ENCODE assay signal across 9 mouse cellular contexts in the genomic region with DNA sequence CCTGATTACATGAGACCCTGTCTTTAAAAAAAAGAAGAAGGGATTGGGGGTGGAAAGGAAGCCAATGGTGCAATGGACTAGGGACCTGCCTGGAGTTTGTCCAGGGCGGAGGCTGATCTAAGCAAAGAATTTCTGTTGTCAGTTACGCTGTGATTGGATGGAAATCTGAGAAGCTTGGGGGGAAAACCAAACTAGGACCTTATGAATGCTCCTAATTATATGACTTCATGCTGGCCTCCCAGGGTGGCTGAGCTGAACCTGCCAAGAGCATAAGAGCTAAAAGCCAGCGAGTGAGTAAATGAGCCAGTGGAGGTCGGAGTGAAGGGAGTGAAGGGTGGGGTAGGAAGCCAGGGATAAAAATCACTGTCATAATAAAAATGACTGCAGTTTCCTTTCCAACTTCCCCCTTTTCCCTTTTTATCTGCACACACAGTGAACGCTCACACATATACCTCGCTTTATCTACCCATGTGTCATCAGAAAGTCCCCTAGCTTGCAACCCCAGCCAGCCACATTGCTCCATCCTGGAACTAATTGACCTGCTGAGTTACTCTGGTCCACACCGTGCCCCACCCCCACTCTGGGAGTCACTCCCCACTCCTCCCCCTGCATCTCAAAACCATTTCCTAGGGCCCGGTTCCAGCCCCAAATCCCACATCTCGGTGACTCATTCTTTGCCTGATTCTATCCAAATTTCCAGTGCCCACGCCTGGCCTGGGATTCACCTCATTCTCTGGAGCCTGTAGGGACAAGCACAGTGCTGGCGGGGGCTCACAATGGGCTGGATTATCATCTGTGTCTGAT. TPM values are rescaled to one million over a fixed set of nuclear protein-coding genes. Genes with fewer than 3 reads are reported as not detected.
DNase-seq lines count a peak whose midpoint lies in the region; ATAC-seq lines count a peak whose summit lies in the region.
"Had no signal": no experiment of that assay in that cellular context is flagged by ENCODE, and none has a peak within 500 bp of the region (broad histone marks: within the 10 kb centered on the region; RNA-seq: fewer than 3 reads in every experiment).

No protein-coding gene starts in this region.

- ATAC-seq in liver, embryonic 16.5 days (ENCODE audit: low read depth), result peak; percentile 37
- no peak for ATAC-seq in midbrain, embryonic 15.5 days (replicated peaks)
- ATAC-seq in midbrain, embryonic 16.5 days, result no peak

- H3K27me3 ChIP-seq in liver, embryonic 16.5 days (ENCODE audit: control insufficient read depth, insufficient read depth, low read depth, low read length), result no peaks in the 10 kb centered on the region; the same call in 1 of the 2 replicates
- H3K27me3 ChIP-seq in midbrain, embryonic 15.5 days (replicated peaks), result no peaks in the 10 kb centered on the region
- H3K27me3 ChIP-seq in midbrain, embryonic 16.5 days (ENCODE audit: control insufficient read depth, insufficient read depth, low read depth, low read length), result no peaks in the 10 kb centered on the region

- H3K9me3 ChIP-seq in liver, embryonic 16.5 days (replicated peaks; ENCODE audit: control insufficient read depth, low read length), result no peaks in the 10 kb centered on the region
- no peaks in the 10 kb centered on the region for H3K9me3 ChIP-seq in midbrain, embryonic 15.5 days
- no peaks in the 10 kb centered on the region for H3K9me3 ChIP-seq in midbrain, embryonic 16.5 days (replicated peaks; ENCODE audit: control insufficient read depth, low read length, poor library complexity, severe bottlenecking)

- no peak overlapping the region for H3K4me3 ChIP-seq in liver, embryonic 16.5 days (ENCODE audit: low read depth, low read length)
- no peak overlapping the region for H3K4me3 ChIP-seq in midbrain, embryonic 15.5 days
- H3K4me3 ChIP-seq in midbrain, embryonic 16.5 days (ENCODE audit: low read depth, low read length), result no peak overlapping the region

- no peaks in the 10 kb centered on the region for H3K4me1 ChIP-seq in liver, embryonic 16.5 days (ENCODE audit: control insufficient read depth, low read depth, low read length)
- H3K4me1 ChIP-seq in midbrain, embryonic 15.5 days, result peaks cover 20% of the 10 kb centered on the region
- peaks cover 14% of the 10 kb centered on the region for H3K4me1 ChIP-seq in midbrain, embryonic 16.5 days (ENCODE audit: control insufficient read depth, insufficient read depth, low read length)

- WGBS in liver, embryonic 16.5 days (ENCODE audit: insufficient replicate concordance), result 40% methylated on average over 11 of the region's 11 CpGs
- 72% methylated on average over 11 of the region's 11 CpGs for WGBS in midbrain, embryonic 15.5 days
- 69% methylated on average over 11 of the region's 11 CpGs for WGBS in midbrain, embryonic 16.5 days

- H3K27ac ChIP-seq in liver, embryonic 16.5 days (ENCODE audit: low read length), result no peak overlapping the region
- no peak overlapping the region for H3K27ac ChIP-seq in midbrain, embryonic 15.5 days
- H3K27ac ChIP-seq in midbrain, embryonic 16.5 days (ENCODE audit: low read length), result no peak overlapping the region

- no peaks in the 10 kb centered on the region for H3K36me3 ChIP-seq in liver, embryonic 16.5 days (ENCODE audit: control insufficient read depth, insufficient read depth)
- no peaks in the 10 kb centered on the region for H3K36me3 ChIP-seq in midbrain, embryonic 15.5 days (replicated peaks)
- H3K36me3 ChIP-seq in midbrain, embryonic 16.5 days (ENCODE audit: control insufficient read depth, insufficient read depth, low read length), result no peaks in the 10 kb centered on the region

- peak; percentile 61 to 76 for DNase-seq in left cerebral cortex, adult 18-20 months (ENCODE audit: low spot score in 2 of 2)
- DNase-seq in left cerebral cortex, postnatal 10 days (ENCODE audit: extremely low spot score in 1 of 2, low spot score in 2 of 2), result no peak
- peak; percentile 57 to 62 for DNase-seq in adrenal gland, postnatal 36 days
- peak; percentile 65 for DNase-seq in gastrocnemius, postnatal 10 days
- no peak for DNase-seq in kidney, postnatal 25 days

- intact Hi-C loops in left cerebral cortex, postnatal 10 days (cut with DNase I), result loop anchor here (5.0 kb wide), 1 partner anchor 43 kb away; no protein-coding TSS in a partner anchor

- no peak overlapping the region for H3K4me2 ChIP-seq in liver, embryonic 16.5 days (ENCODE audit: low read depth, low read length)
- no peak overlapping the region for H3K4me2 ChIP-seq in midbrain, embryonic 15.5 days
- H3K4me2 ChIP-seq in midbrain, embryonic 16.5 days (ENCODE audit: low read length), result no peak overlapping the region

- H3K9ac ChIP-seq in liver, embryonic 16.5 days (ENCODE audit: low read depth, low read length), result no peak overlapping the region
- H3K9ac ChIP-seq in midbrain, embryonic 15.5 days, result no peak overlapping the region
- no peak overlapping the region for H3K9ac ChIP-seq in midbrain, embryonic 16.5 days (ENCODE audit: low read depth, low read length)

RNA-seq across cellular contexts. Expression of a gene that starts 2.2 kb away (rescaled TPM):
- 1 to 10 TPM; 1.2 to 1.4 TPM for total RNA-seq in left cerebral cortex, adult 18-20 months (2021)
- 1 to 10 TPM in 1 of 2 experiments, under 1 TPM in 1; 0.59 to 1.0 TPM for total RNA-seq in left cerebral cortex, postnatal 10 days (2021)
- under 1 TPM; 0.23 to 0.36 TPM for total RNA-seq in adrenal gland, postnatal 36 days (2021)
- 1 to 10 TPM; 1.0 to 1.1 TPM for total RNA-seq in gastrocnemius, postnatal 10 days (2021)
- 0.63 and 1.4 TPM in 2 replicates for polyA plus RNA-seq in liver, embryonic 16.5 days (2015; fragmentation: Nextera tagmentation; extraction: Ambion mirVana)
- 3.0 and 3.4 TPM in 2 replicates for polyA plus RNA-seq in midbrain, embryonic 15.5 days (2015; fragmentation: Nextera tagmentation; extraction: Ambion mirVana)
- polyA plus RNA-seq in midbrain, embryonic 16.5 days (2015; fragmentation: Nextera tagmentation; extraction: Ambion mirVana), result 2.2 and 3.1 TPM in 2 replicates
- total RNA-seq: liver, adult 2 months had no signal

RNA-seq across cellular contexts. Expression of a gene that starts 40.2 kb away (rescaled TPM):
- 1 to 10 TPM; 1.7 to 2.6 TPM for total RNA-seq in left cerebral cortex, adult 18-20 months (2021)
- total RNA-seq in left cerebral cortex, postnatal 10 days (2021), result 1 to 10 TPM; 4.0 to 8.7 TPM
- under 1 TPM; 0.63 TPM for total RNA-seq in adrenal gland, postnatal 36 days (2021)
- total RNA-seq in gastrocnemius, postnatal 10 days (2021), result 1 to 10 TPM; 3.2 to 4.2 TPM
- 0.09 and 0.17 TPM in 2 replicates for polyA plus RNA-seq in liver, embryonic 16.5 days (2015; fragmentation: Nextera tagmentation; extraction: Ambion mirVana)
- 0.40 and 0.46 TPM in 2 replicates for polyA plus RNA-seq in midbrain, embryonic 15.5 days (2015; fragmentation: Nextera tagmentation; extraction: Ambion mirVana)
- 0.47 and 0.67 TPM in 2 replicates for polyA plus RNA-seq in midbrain, embryonic 16.5 days (2015; fragmentation: Nextera tagmentation; extraction: Ambion mirVana)

RNA-seq across cellular contexts. Expression of a gene that starts 49.8 kb away (rescaled TPM):
- 10 to 100 TPM; 17.8 to 21.5 TPM for total RNA-seq in left cerebral cortex, adult 18-20 months (2021)
- total RNA-seq in left cerebral cortex, postnatal 10 days (2021), result 10 to 100 TPM; 21.7 TPM
- 100 to 1,000 TPM in 1 of 2 experiments, 10 to 100 TPM in 1; 64.3 to 124 TPM for total RNA-seq in adrenal gland, postnatal 36 days (2021)
- 10 to 100 TPM; 74.5 to 75.9 TPM for total RNA-seq in gastrocnemius, postnatal 10 days (2021)
- polyA plus RNA-seq in liver, embryonic 16.5 days (2015; fragmentation: Nextera tagmentation; extraction: Ambion mirVana), result 11.5 and 15.3 TPM in 2 replicates
- 29.4 and 32.3 TPM in 2 replicates for polyA plus RNA-seq in midbrain, embryonic 15.5 days (2015; fragmentation: Nextera tagmentation; extraction: Ambion mirVana)
- polyA plus RNA-seq in midbrain, embryonic 16.5 days (2015; fragmentation: Nextera tagmentation; extraction: Ambion mirVana), result 29.2 and 30.9 TPM in 2 replicates

RNA-seq across cellular contexts. Expression of a gene that starts 56.7 kb away (rescaled TPM):
- 1,000 to 10,000 TPM in 1 of 2 experiments, 100 to 1,000 TPM in 1; 952 to 1,003 TPM for total RNA-seq in left cerebral cortex, adult 18-20 months (2021)
- total RNA-seq in left cerebral cortex, postnatal 10 days (2021), result 100 to 1,000 TPM; 902 to 927 TPM
- 1,000 to 10,000 TPM; 1,120 to 1,187 TPM for total RNA-seq in adrenal gland, postnatal 36 days (2021)
- 1,000 to 10,000 TPM in 1 of 2 experiments, 100 to 1,000 TPM in 1; 978 to 1,057 TPM for total RNA-seq in gastrocnemius, postnatal 10 days (2021)
- polyA plus RNA-seq in liver, embryonic 16.5 days (2015; fragmentation: Nextera tagmentation; extraction: Ambion mirVana), result 598 and 706 TPM in 2 replicates
- polyA plus RNA-seq in midbrain, embryonic 15.5 days (2015; fragmentation: Nextera tagmentation; extraction: Ambion mirVana), result 628 and 640 TPM in 2 replicates
- 641 and 649 TPM in 2 replicates for polyA plus RNA-seq in midbrain, embryonic 16.5 days (2015; fragmentation: Nextera tagmentation; extraction: Ambion mirVana)

Comparison
In these comparisons a context has a peak if more than half of its experiments do, and no peak if none do; other contexts are left out.
1. DNase-seq: peak in left cerebral cortex, adult 18-20 months (2 of 2), adrenal gland, postnatal 36 days (2 of 2) and gastrocnemius, postnatal 10 days (single experiment); none in left cerebral cortex, postnatal 10 days (0 of 2) and kidney, postnatal 25 days (0 of 2).